Mouse (Mus musculus) liver, adult 10 weeks (tissue): ENCODE results near the gene Slc30a9. TPM values are rescaled to one million over a fixed set of nuclear protein-coding genes. Genes with fewer than 3 reads are reported as not detected.

Experiments
- polyA plus RNA-seq: library from polyadenylated mRNA; stranded (reverse); fragments of 350-450 nt; fragmentation: Illumina TruSeq; extraction: RNeasy Lipid Tissue Mini Kit (QIAGEN cat#74804); gene quantifications from one replicate; pipeline ENCODE4 v1.2.3, GENCODE M21; 2014; ENCODE audit warnings: low read depth, low replicate concordance

Slc30a9 gene
- 100 TPM for polyA plus RNA-seq

GRCm38 (mm10) chr5:67306698-67307521, at the start of gene Slc30a9:
Gene Slc30a9, plus strand, starts transcription at chr5:67306955.

GRCm38 (mm10) chr5:67260531-67261371, 46.0 kb upstream of the Slc30a9 start, which contains the start of gene Tmem33:
Gene Tmem33, plus strand, starts transcription at chr5:67260565.

Other genes with a start within 250 kb of the Slc30a9 start
- gene Phox2b, start 207.7 kb upstream of the Slc30a9 start, polyA plus RNA-seq, result not detected
- gene Tmem33, start 46.4 kb upstream of the Slc30a9 start, polyA plus RNA-seq, result 163 TPM
- 0.21 TPM for gene Bend4, start 121.4 kb downstream of the Slc30a9 start, polyA plus RNA-seq